Mouse (Mus musculus) limb, embryonic 12.5 days (tissue): ENCODE results near the gene Pdcd1. TPM values are rescaled to one million over a fixed set of nuclear protein-coding genes. Genes with fewer than 3 reads are reported as not detected.

ENCODE experiments used
- ATAC-seq: fragments of 200-750 bp; cut with Nextera tagmentation; 2 replicates; pipeline ENCODE4 v1.8.0; 2017; ENCODE audit warnings: low read depth, moderate TSS enrichment; ENCODE audit not compliant: insufficient number of reproducible peaks, insufficient read depth, low FRiP score, low TSS enrichment
- H3K27ac ChIP-seq: fragments of 300-500 bp; sonication (generic); 2 replicates; pipeline ENCODE4 v1.5.1; 2016; ENCODE audit warnings: mild to moderate bottlenecking, moderate library complexity
- H3K27me3 ChIP-seq: fragments of 300-500 bp; sonication (generic); 2 replicates; pipeline ENCODE4 v1.6.1; 2016; ENCODE audit warnings: mild to moderate bottlenecking, moderate library complexity
- H3K36me3 ChIP-seq: fragments of 300-500 bp; sonication (generic); 2 replicates; pipeline ENCODE4 v1.6.1; 2016; ENCODE audit warnings: mild to moderate bottlenecking, moderate library complexity
- H3K4me1 ChIP-seq: fragments of 300-500 bp; sonication (generic); replicated peaks from 2 replicates; pipeline ENCODE4 v1.6.1; 2016
- H3K4me2 ChIP-seq: fragments of 300-500 bp; sonication (generic); 2 replicates; pipeline ENCODE4 v1.6.1; 2016; ENCODE audit warnings: mild to moderate bottlenecking, moderate library complexity
- H3K4me3 ChIP-seq: fragments of 300-500 bp; sonication (generic); replicated peaks from 2 replicates; pipeline ENCODE4 v1.5.1; 2016; ENCODE audit warnings: mild to moderate bottlenecking
- H3K9ac ChIP-seq: fragments of 300-500 bp; sonication (generic); replicated peaks from 2 replicates; pipeline ENCODE4 v1.6.1; 2016; ENCODE audit warnings: mild to moderate bottlenecking, moderate library complexity
- H3K9me3 ChIP-seq: fragments of 300-500 bp; sonication (generic); 2 replicates; pipeline ENCODE4 v1.6.1; 2016; ENCODE audit warnings: mild to moderate bottlenecking, moderate library complexity
- WGBS: fragments of 180-500 bp; shearing (Covaris S2); methylation state at CpG from one replicate; pipeline ENCODE4 v1.1.7; 2016; 5-methylcytosine and 5-hydroxymethylcytosine counted together
- polyA plus RNA-seq: library from polyadenylated mRNA; unstranded; fragments of >200 nt; fragmentation: Nextera tagmentation; extraction: Ambion mirVana; gene quantifications from 2 replicates; pipeline ENCODE4 v1.2.1, GENCODE M21; 2016

Pdcd1 gene
- polyA plus RNA-seq: not detected in 2 replicates

DNA sequence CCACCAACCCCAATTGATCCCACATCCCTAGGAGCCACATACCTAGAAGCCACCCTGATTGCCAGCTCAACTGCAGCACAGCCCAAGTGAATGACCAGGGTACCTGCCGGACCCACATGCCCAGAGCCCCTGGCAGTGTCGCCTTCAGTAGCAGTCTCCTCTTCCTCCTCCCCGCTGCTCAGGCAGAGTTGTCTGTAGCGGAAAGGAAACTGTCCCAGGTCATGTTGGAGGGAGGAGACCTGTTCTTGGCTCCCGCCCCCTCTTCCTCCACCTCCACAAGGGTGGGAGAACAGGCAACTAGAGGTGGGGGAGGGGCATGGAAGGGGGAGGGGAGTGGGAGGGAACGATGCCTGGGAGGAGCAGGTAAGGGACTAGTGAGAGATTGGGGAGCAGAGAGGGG lies at the start of gene Pdcd1:
TSS of gene Pdcd1 (minus strand) at position 181 of the 400 bp plus-strand sequence.
- Histone ChIP-seq H3K36me3 (no peaks in the 10 kb centered on the region), H3K27me3 (no peaks in the 10 kb centered on the region), H3K4me1 (peaks cover 8% of the 10 kb centered on the region; the same call in 1 of the 2 replicates), H3K9ac (no peak within 1 kb of the TSS), H3K4me2 (no peak within 1 kb of the TSS), H3K9me3 (no peaks in the 10 kb centered on the region), H3K27ac (peak within 1 kb of the TSS; percentile 72; the same call in 1 of the 2 replicates), H3K4me3 (no peak within 1 kb of the TSS)
- no peak for ATAC-seq
- WGBS: 43% methylated on average over 6 of the region's 6 CpGs

DNA sequence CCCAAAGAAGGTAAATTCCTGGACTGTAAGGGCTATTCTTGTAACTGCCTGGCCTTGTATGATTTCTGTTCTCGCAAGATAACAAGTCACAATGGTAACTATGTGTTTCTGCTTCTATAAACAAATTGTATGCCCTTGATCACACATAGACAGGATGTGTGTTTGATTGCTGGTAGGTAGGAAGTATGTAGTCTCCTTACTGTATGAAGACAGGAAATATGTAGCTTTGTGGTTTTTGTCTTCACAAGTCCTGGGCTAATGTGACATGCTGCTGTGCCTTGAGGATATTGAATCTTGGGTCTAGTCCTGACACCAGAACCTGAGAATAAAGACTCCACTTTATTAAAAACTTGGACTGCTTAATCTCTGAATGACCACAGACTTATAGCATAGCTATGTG lies 39.4 kb upstream of the Pdcd1 start:
- H3K4me1 ChIP-seq: no peaks in the 10 kb centered on the region
- 87% methylated on average over 1 of the region's 1 CpGs for WGBS
- no peak overlapping the region for H3K27ac ChIP-seq
- H3K9me3 ChIP-seq: no peaks in the 10 kb centered on the region
- no peak for ATAC-seq
- no peak overlapping the region for H3K4me2 ChIP-seq
- no peaks in the 10 kb centered on the region for H3K36me3 ChIP-seq
- no peak overlapping the region for H3K9ac ChIP-seq
- no peaks in the 10 kb centered on the region for H3K27me3 ChIP-seq
- no peak overlapping the region for H3K4me3 ChIP-seq

DNA sequence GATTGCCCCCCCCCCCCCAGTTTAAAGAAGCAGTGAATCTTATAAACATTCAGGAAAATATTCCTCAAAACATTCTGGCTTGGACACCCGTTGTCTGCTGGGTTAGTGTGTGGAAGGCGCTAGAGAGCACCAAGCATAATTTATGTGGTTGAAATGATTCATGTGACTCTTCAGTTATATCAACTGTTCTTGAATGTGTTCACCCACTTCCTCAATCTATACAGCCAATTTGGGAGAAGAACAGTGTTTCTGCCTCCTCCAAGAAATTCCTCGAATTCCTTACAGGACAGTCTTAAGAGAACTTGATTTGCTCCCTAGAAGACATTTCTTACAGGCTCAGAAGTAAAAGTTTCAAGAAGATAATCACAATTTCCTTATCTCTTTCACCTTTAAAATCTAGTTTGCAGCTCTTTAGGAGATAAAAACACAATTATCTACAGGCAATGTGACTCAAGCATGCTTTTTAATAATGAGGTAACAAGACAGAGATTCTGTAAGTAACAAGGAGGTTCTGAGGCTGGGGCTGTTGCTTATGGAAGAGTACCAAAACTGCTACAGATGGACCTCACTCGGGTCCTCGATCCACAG lies 34.1 kb upstream of the Pdcd1 start:
- H3K27me3 ChIP-seq: no peaks in the 10 kb centered on the region
- H3K9ac ChIP-seq: no peak overlapping the region
- H3K4me1 ChIP-seq: no peaks in the 10 kb centered on the region
- 88% methylated on average over 5 of the region's 5 CpGs for WGBS
- no peak for ATAC-seq
- H3K4me3 ChIP-seq: no peak overlapping the region
- H3K36me3 ChIP-seq: no peaks in the 10 kb centered on the region
- H3K9me3 ChIP-seq: no peaks in the 10 kb centered on the region
- no peak overlapping the region for H3K4me2 ChIP-seq
- H3K27ac ChIP-seq: no peak overlapping the region

DNA sequence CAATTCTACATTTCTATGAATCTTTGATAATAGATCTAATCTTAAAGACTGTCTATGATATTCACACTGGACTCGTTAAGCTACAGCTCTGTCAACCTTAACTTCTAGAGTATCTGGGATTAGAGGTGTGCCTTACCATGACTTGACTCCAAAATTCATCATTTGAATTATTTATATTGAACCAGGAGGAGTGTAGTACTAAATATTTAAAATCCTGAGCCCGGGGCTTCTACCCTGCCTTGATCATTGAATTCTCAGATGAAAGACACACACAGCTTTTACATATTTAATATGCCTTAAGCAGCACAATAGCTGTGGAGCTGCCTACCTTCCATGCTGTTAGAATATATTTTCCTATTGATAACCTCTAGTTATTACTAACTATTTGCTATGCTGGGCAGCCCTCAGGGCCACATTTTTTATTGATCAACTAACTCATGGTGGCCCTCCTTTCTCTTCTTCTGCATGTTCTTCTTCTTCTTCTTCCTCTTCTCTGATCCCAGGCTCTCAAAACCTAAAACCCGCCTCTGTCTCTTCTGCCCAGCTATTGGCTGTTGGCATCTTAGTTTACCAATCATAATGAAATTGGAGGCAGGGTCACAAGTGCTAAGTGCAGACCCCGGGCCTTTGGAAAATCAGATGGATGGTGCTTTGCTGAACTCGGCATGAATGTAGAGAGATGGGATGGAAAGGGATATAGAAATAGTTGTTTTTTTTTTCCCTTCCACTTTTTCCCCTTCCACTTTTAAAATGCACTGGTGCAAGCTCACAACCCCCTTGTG lies 33.2 kb upstream of the Pdcd1 start:
- 89% methylated on average over 5 of the region's 5 CpGs for WGBS
- H3K9me3 ChIP-seq: no peaks in the 10 kb centered on the region
- ATAC-seq: no peak
- H3K9ac ChIP-seq: no peak overlapping the region
- H3K4me1 ChIP-seq: no peaks in the 10 kb centered on the region
- no peak overlapping the region for H3K4me3 ChIP-seq
- peaks cover 9% of the 10 kb centered on the region for H3K27me3 ChIP-seq
- no peak overlapping the region for H3K27ac ChIP-seq
- H3K4me2 ChIP-seq: no peak overlapping the region
- H3K36me3 ChIP-seq: no peaks in the 10 kb centered on the region

DNA sequence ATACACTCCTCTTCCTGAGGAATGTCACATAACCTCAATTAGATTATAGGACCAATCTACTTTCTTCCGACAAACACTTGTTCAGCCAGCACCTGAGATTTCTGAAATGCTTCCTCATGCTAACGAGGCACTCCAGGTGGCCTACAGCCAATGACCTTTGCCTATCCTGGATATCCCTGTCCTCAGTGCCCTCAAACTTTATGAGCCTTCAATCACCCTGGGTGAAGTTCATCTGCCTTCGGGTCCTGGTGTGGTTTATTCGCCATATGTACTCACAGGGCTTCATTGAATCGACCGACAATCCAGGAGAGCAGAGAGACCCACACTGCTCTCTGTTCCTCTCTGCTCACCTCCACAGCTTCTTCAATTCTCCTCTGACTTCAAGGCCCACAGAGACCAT lies 29.4 kb upstream of the Pdcd1 start:
- no peaks in the 10 kb centered on the region for H3K9me3 ChIP-seq
- no peak overlapping the region for H3K4me2 ChIP-seq
- H3K36me3 ChIP-seq: no peaks in the 10 kb centered on the region
- ATAC-seq: no peak
- peaks cover 17% of the 10 kb centered on the region for H3K27me3 ChIP-seq
- no peak overlapping the region for H3K27ac ChIP-seq
- no peak overlapping the region for H3K4me3 ChIP-seq
- 85% methylated on average over 6 of the region's 6 CpGs for WGBS
- H3K4me1 ChIP-seq: peaks cover 10% of the 10 kb centered on the region; the same call in 1 of the 2 replicates
- H3K9ac ChIP-seq: no peak overlapping the region

DNA sequence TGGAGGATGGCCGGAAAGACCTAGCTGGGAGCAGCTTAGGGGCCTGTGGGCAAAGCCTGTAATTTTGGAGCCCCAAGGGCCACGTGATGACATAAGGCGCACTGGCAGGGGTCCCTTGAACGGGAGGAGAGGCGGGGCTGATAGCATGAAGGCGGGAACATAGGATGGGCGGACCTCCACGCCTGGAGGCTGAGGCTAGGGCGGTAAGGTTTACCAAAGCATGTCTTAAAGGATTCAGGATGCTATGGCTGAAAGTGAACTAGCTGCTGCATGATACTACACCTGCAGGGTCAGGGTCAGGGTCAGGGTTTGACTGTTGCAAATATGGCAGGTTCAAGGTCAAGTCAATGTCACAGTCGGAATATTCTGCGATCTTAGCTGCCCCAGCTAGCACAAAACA lies 28.8 kb upstream of the Pdcd1 start:
- Histone ChIP-seq H3K4me1 (peaks cover 10% of the 10 kb centered on the region; the same call in 1 of the 2 replicates), H3K27me3 (peaks cover 17% of the 10 kb centered on the region), H3K4me2 (peak overlapping the region; percentile 20), H3K9me3 (no peaks in the 10 kb centered on the region), H3K27ac (no peak overlapping the region), H3K9ac (no peak overlapping the region), H3K4me3 (no peak overlapping the region), H3K36me3 (no peaks in the 10 kb centered on the region)
- 49% methylated on average over 11 of the region's 11 CpGs for WGBS
- no peak for ATAC-seq

DNA sequence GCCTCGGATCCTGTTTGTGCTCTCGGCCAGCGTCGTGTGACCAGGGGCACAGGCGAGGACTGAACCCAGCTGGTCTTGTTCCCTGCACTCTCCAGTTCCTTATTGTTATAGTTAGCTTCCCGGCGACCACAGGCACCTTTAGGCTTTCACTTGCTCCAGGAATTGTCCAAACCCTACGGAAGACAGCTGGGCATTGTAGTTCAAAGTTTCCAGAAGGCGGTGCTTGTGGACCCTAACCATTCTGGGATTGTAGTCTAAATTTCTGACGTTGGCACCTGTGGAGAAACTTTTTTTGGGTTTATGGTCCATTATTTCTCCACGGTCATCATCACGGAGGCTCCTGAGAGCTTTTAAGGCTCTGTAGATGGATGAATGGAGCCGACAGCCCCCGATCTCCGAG lies 28.4 kb upstream of the Pdcd1 start:
- 43% methylated on average over 15 of the region's 15 CpGs for WGBS
- Histone ChIP-seq H3K27me3 (peaks cover 17% of the 10 kb centered on the region), H3K36me3 (no peaks in the 10 kb centered on the region), H3K4me2 (peak overlapping the region; percentile 20), H3K4me3 (no peak overlapping the region), H3K4me1 (peaks cover 10% of the 10 kb centered on the region; the same call in 1 of the 2 replicates), H3K27ac (no peak overlapping the region), H3K9ac (no peak overlapping the region), H3K9me3 (no peaks in the 10 kb centered on the region)
- ATAC-seq: no peak

DNA sequence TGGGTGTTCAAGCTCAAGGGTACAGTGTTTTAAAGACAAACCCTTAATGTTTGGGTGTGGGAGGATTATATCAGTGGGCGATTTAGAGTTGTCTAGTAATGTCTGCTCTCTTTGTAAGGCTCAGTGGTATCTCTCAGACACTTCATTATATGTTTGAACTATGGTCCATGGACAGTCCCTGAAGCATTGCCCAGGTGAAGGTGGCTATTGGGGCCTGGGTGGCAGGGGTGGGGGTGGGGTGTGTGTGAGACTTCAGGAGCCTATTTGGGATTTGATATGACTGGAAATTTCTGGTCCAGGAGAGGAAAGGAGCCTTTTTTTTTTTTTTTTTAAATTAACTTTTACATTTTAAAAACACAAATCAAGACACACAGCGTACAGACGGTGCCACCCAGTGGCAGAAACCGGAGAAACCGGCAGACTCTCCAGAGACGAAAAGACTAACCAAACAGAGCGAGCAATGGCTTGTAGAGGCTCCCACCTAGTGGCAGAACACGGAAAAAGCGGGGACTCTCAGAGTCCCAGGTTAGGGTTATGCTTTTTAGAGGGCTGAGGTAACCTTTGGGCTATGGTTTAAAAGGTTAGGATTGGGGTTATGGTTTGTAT lies 26.6 kb upstream of the Pdcd1 start:
- peaks cover 10% of the 10 kb centered on the region; the same call in 1 of the 2 replicates for H3K4me1 ChIP-seq
- H3K4me3 ChIP-seq: no peak overlapping the region
- no peaks in the 10 kb centered on the region for H3K36me3 ChIP-seq
- H3K9ac ChIP-seq: no peak overlapping the region
- H3K4me2 ChIP-seq: no peak overlapping the region
- peak; percentile 67; the same call in 1 of the 2 replicates for ATAC-seq
- no peak overlapping the region for H3K27ac ChIP-seq
- no peaks in the 10 kb centered on the region for H3K9me3 ChIP-seq
- peaks cover 17% of the 10 kb centered on the region for H3K27me3 ChIP-seq
- 3% methylated on average over 9 of the region's 9 CpGs for WGBS

DNA sequence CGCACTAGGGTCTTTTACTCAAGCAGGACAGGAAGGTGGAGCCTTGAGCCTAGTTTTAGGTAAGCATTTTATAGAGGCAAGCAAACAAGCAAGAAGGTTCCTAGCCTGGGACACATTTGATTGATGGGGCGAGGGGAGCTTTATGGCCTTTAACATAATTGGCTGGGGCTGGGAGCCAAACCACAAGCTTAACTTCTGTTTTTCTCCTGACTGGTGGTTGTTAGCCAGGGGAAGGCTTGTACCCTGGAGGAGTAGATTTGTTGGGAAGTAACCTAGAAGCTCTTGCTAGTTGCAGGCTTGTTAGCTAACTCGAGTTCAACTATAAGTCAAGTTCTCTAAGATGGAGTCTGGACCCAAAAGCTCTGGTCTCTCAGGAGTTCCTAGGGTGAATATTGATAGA lies 26.0 kb upstream of the Pdcd1 start:
- Histone ChIP-seq H3K9ac (no peak overlapping the region), H3K36me3 (no peaks in the 10 kb centered on the region), H3K4me3 (no peak overlapping the region), H3K4me1 (peaks cover 10% of the 10 kb centered on the region; the same call in 1 of the 2 replicates), H3K4me2 (no peak overlapping the region), H3K27ac (no peak overlapping the region), H3K9me3 (no peaks in the 10 kb centered on the region), H3K27me3 (peaks cover 17% of the 10 kb centered on the region)
- 38% methylated on average over 3 of the region's 3 CpGs for WGBS
- ATAC-seq: no peak

DNA sequence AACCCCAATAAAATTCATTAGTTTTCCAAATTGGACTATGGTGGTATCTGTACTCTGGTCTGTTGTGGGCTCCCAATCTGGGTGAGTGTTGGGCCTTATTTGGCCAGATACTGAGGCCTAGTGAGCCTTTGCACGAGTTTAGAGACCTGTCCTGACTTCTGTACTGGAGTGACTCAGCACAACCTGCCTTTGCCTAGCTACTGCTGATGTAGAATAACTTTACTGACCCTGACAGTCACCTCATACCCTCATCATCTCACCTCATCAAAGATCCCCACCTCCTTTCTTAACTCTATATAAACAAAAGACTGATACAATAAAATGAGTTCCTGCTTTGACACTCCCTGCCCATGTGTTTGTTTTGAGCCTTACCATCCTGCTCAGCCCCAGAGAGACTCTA lies 24.3 kb upstream of the Pdcd1 start:
- no peak overlapping the region for H3K4me3 ChIP-seq
- H3K9ac ChIP-seq: no peak overlapping the region
- ATAC-seq: no peak
- peaks cover 10% of the 10 kb centered on the region; the same call in 1 of the 2 replicates for H3K4me1 ChIP-seq
- H3K36me3 ChIP-seq: no peaks in the 10 kb centered on the region
- H3K9me3 ChIP-seq: no peaks in the 10 kb centered on the region
- no peak overlapping the region for H3K27ac ChIP-seq
- WGBS: 16% methylated on average over 1 of the region's 1 CpGs
- H3K27me3 ChIP-seq: peaks cover 17% of the 10 kb centered on the region
- no peak overlapping the region for H3K4me2 ChIP-seq

DNA sequence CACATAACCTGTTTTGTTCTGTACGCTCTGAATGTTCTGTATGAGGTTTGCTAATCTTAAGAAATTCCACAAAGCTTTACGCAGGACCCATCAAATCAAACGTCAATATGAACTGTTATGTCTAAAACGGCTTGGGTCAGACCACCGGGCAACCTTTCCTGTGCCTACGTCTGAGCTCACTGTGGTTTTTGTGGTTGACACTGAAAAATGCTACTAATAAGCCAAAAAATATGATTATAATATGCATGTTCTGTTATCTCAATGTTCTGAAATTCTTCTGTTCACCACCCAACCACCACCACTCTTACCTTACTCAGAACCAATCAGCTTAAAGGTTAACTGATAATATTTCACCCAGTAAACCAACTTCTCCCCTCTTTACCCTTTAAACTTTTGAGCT lies 22.4 kb upstream of the Pdcd1 start:
- H3K9me3 ChIP-seq: no peaks in the 10 kb centered on the region
- peaks cover under 1% of the 10 kb centered on the region; the same call in 1 of the 2 replicates for H3K27me3 ChIP-seq
- no peak for ATAC-seq
- H3K4me3 ChIP-seq: no peak overlapping the region
- H3K9ac ChIP-seq: no peak overlapping the region
- H3K27ac ChIP-seq: no peak overlapping the region
- no peak overlapping the region for H3K4me2 ChIP-seq
- H3K4me1 ChIP-seq: peaks cover 10% of the 10 kb centered on the region; the same call in 1 of the 2 replicates
- no peaks in the 10 kb centered on the region for H3K36me3 ChIP-seq
- WGBS: 87% methylated on average over 6 of the region's 6 CpGs
